Mouse (Mus musculus): ENCODE measurements around the gene Musk.

Gene Musk

GRCm38 (mm10) chr4:58317536-58317935, 31.8 kb downstream of the Musk start:
- DNase-seq (ENCODE audit: low spot score) = no peak

DNA sequence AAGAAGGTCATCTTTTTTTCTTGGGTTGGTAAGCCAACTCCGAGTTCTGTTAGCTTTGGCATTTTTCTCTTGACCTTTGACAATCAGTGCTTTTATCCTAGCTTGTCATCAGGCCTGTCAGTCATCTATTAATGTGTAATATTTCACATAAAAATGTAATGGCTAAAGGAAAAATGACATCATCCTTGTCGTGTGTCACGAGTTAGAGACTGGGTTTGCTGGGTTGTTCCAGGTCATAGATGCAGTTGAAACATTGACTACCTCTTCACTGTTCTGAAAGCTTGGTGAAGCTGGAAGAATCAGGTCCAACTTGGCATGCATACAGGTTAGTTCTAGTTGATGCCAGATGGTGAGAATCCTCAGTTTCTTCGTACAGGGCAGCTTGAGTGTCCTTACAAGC, 34.5 kb downstream of the Musk start:
- no peak for DNase-seq (ENCODE audit: low spot score)

- DNase-seq (ENCODE audit: low spot score) = no peak
Observed at GRCm38 (mm10) chr4:58326746-58327145, 41.0 kb downstream of the Musk start.

GRCm38 (mm10) chr4:58328231-58328630, 42.5 kb downstream of the Musk start:
- DNase-seq (ENCODE audit: low spot score) = no peak

GRCm38 (mm10) chr4:58330016-58330415, 44.3 kb downstream of the Musk start:
- no peak for DNase-seq (ENCODE audit: low spot score)

DNA sequence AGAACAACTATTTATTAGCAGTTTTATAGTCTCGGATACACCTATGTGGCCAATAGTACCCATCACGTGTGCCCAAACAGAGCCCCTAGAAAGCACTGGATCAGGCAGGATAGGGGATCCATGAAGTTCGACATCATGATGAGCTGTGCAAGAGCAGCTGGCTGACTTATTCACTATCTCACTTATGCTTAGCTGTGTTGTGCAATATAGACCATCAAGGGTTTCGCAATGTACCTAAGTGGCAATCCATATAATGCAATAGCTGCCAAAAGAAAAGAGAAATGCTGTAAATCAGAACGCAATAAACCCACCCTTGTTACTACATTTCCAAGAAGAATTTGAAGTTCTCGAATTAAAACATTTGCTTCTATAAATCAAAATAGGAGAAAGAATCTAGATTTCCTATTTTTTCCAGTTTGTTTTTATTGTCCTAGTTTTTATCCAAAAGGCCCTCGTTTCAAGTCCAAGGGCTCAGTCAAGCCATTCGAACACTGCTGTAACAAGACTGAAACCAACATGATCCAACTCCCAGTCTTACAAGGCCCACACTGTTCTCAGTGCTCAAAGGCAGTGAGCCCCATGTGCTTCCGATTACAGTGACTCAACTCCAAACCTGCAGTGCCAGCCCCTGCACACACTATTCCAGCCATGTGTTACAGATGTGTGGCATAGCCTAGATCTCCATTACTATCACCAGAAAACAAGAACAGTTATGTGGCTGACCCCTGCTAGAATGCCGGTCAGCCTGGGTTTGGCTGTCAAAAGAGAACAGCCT, 45.3 kb downstream of the Musk start:
- no peak for DNase-seq (ENCODE audit: low spot score)

GRCm38 (mm10) chr4:58332394-58332793, 46.6 kb downstream of the Musk start:
- no peak for DNase-seq (ENCODE audit: low spot score)

GRCm38 (mm10) chr4:58336227-58336626, 50.5 kb downstream of the Musk start:
- DNase-seq (ENCODE audit: low spot score) = no peak

GRCm38 (mm10) chr4:58339226-58339625, 53.5 kb downstream of the Musk start:
- no peak for DNase-seq (ENCODE audit: low spot score)

GRCm38 (mm10) chr4:58350206-58350605, 64.4 kb downstream of the Musk start:
- no peak for DNase-seq (ENCODE audit: low spot score)

GRCm38 (mm10) chr4:58351165-58351564, 65.4 kb downstream of the Musk start:
- DNase-seq (ENCODE audit: low spot score) = no peak

GRCm38 (mm10) chr4:58351590-58351989, 65.8 kb downstream of the Musk start:
- no peak for DNase-seq (ENCODE audit: low spot score)

GRCm38 (mm10) chr4:58358996-58359395, 73.2 kb downstream of the Musk start:
- no peak for DNase-seq (ENCODE audit: low spot score)

- DNase-seq (ENCODE audit: low spot score) = no peak
Observed at GRCm38 (mm10) chr4:58365321-58365720, 79.6 kb downstream of the Musk start.

DNA sequence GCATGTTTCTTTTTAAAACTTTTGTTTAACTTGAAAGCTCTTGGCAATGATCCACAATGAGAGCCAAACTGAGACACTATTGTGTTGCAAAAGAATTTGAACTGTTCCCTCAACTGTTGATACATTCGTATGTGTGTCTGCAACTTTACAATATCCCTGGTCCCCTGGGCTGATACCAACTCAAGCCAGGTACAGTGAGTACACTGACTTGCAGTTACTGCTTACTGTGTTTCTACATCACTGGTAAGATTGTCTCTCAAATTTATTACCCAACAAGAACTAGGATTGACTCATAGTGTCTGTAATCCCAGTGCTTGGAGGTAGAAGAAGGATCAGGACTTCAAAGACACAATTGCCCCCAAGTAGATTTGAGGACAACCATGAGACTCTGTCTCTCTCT, 85.3 kb downstream of the Musk start:
- no peak for DNase-seq (ENCODE audit: low spot score)

GRCm38 (mm10) chr4:58373599-58373998, 87.8 kb downstream of the Musk start:
- no peak for DNase-seq (ENCODE audit: low spot score)

GRCm38 (mm10) chr4:58374141-58374870, 88.5 kb downstream of the Musk start:
- DNase-seq (ENCODE audit: low spot score) = no peak

GRCm38 (mm10) chr4:58379186-58379585, 93.4 kb downstream of the Musk start:
- DNase-seq (ENCODE audit: low spot score) = no peak

- no peak for DNase-seq (ENCODE audit: low spot score)
Observed at GRCm38 (mm10) chr4:58400861-58401341, 115.1 kb downstream of the Musk start.

DNA sequence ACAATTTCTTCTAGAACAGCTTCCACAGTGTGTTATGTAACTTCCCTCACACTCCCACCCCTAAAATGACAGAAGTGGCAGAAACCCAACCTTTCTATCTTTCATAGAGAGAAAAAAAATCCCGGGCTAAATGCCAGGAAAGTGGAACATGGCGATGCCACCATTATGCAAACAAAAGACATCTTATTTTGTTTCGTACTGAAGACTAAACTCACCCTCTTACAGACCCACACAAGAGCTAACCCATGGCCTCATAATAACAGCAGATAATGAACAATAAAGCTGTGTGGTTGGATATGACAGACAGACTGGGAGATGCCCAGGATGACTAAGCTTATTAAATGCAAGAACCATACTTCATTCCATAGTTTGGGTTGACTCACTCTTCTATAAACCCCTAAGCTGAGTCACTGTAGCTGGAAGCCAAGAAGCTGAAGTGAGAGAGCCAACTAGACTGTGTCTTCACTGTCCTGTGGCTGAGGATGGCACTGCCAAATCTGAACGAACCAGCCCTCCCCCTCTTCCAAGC, 116.3 kb downstream of the Musk start:
- no peak for DNase-seq (ENCODE audit: low spot score)

DNA sequence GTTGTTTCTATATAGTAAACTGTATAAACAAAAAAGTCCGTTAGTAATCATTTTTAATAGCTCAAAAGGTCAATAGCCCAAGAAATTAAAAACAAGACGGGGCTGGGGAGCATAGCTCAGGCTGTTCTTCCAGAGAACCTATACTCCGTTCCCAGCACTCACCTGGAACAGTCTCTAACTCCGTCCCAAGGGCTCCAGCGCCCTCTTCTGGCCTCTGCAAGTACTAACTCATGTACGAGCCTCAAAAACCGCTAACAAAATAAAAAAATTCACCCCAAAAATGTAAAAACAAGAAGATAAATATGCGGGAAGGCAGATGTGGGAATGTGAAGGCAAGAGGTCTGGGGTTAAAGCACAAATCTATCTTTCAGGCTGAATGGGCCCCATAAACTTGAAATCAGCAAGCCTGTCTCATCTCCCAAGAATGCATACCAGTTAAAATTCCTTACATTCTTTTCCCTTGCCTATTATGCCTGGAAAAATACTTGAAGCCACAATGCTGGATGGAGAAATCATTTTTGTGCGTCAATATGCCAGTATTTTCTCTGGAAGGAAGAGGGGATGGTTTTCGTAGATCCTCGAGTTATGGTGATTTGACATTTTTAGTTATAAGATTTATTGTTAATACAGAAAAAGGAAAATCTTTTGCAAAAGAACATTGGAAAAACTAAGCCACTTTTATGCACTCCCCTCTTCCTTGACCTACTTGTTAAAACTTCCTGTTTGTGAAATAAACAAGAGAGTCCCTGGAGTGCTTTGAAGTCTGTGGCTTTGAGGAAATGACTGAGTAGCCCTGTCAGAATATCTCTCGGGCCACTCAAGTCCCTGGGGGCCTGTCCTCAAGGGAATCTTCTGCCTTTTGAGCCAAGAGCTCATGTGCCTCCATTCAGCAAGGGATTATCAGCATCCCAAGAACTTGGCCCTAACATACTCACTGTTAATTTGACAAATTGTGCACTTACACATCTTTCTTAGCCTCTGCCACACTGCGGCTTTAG, 127.7 kb downstream of the Musk start:
- DNase-seq (ENCODE audit: low spot score) = no peak

GRCm38 (mm10) chr4:58415537-58415936, 129.8 kb downstream of the Musk start:
- no peak for DNase-seq (ENCODE audit: low spot score)

Data from c-Kit-positive CD71-positive TER-119-positive erythroid progenitor cells, embryonic 14.5 days (primary cell).